Mouse (Mus musculus) limb, embryonic 14.5 days (tissue): ENCODE measurements around the gene Rflna. TPM values are rescaled to one million over a fixed set of nuclear protein-coding genes. Genes with fewer than 3 reads are reported as not detected.

Experiments used
- ATAC-seq: fragments of 200-750 bp; cut with Nextera tagmentation; 2 replicates; pipeline ENCODE4 v1.8.0; 2017; ENCODE audit warnings: low read depth, moderate number of reproducible peaks, moderate TSS enrichment; ENCODE audit not compliant: low FRiP score
- DNase-seq: peaks from one replicate; pipeline ENCODE4 v3.0.0-alpha.2; 2015; ENCODE audit warnings: low spot score
- H3K27ac ChIP-seq: fragments of 300-500 bp; sonication (generic); replicated peaks from 2 replicates; pipeline ENCODE4 v1.5.1; 2014; ENCODE audit warnings: low read depth, mild to moderate bottlenecking, low read length, moderate library complexity, mixed read lengths
- H3K27me3 ChIP-seq: fragments of 300-500 bp; sonication (generic); 2 replicates; pipeline ENCODE4 v1.6.1; 2014; ENCODE audit warnings: low read length, mixed read lengths; ENCODE audit not compliant: control insufficient read depth, insufficient read depth
- H3K36me3 ChIP-seq: fragments of 300-500 bp; sonication (generic); 2 replicates; pipeline ENCODE4 v1.6.1; 2014; ENCODE audit warnings: mild to moderate bottlenecking, low read length, moderate library complexity, mixed read lengths; ENCODE audit not compliant: control insufficient read depth, insufficient read depth
- H3K4me1 ChIP-seq: fragments of 300-500 bp; sonication (generic); 2 replicates; pipeline ENCODE4 v1.6.1; 2014; ENCODE audit warnings: antibody characterized with exemption, low read length, mixed read lengths; ENCODE audit not compliant: control insufficient read depth, insufficient read depth
- H3K4me2 ChIP-seq: fragments of 300-500 bp; sonication (generic); replicated peaks from 2 replicates; pipeline ENCODE4 v1.6.1; 2014; ENCODE audit warnings: low read depth, mild to moderate bottlenecking, low read length, moderate library complexity; ENCODE audit not compliant: severe bottlenecking
- H3K4me3 ChIP-seq: fragments of 300-500 bp; sonication (generic); replicated peaks from 2 replicates; pipeline ENCODE4 v1.5.1; 2014; ENCODE audit warnings: low read length
- H3K9ac ChIP-seq: fragments of 300-500 bp; sonication (generic); 2 replicates; pipeline ENCODE4 v1.6.1; 2014; ENCODE audit warnings: mild to moderate bottlenecking, low read depth, low read length, moderate library complexity; ENCODE audit not compliant: severe bottlenecking
- H3K9me3 ChIP-seq: fragments of 300-500 bp; sonication (generic); 2 replicates; pipeline ENCODE4 v1.6.1; 2016; ENCODE audit warnings: low read length; ENCODE audit not compliant: control insufficient read depth
- POLR2A ChIP-seq: fragments of 200-500 bp; IDR thresholded peaks from 2 replicates; pipeline ENCODE4 v1.8.0; 2012; ENCODE audit warnings: inconsistent platforms, mild to moderate bottlenecking, moderate library complexity, borderline replicate concordance; ENCODE audit not compliant: insufficient read depth, insufficient read length; ENCODE audit errors: extremely low read depth
- WGBS: fragments of 180-500 bp; shearing (Covaris S2); extraction: QIAGEN DNeasy Blood & Tissue Kit; methylation state at CpG from one replicate; pipeline ENCODE4 v1.1.7; 2014; 5-methylcytosine and 5-hydroxymethylcytosine counted together
- polyA plus RNA-seq, 2 experiments: library from polyadenylated mRNA; depleted of rRNA in 1 of 2; stranded (reverse) in 1 of 2; unstranded in 1 of 2; fragments of >200 nt; fragmentation: Nextera tagmentation in 1 of 2; extraction: Ambion mirVana in 1 of 2; gene quantifications; 2 replicates each; pipeline versions ENCODE4 v1.2.1 to v1.2.3; 2012 to 2014

Rflna gene
- polyA plus RNA-seq, 2 experiments, result 47.4 to 107 TPM

DNA sequence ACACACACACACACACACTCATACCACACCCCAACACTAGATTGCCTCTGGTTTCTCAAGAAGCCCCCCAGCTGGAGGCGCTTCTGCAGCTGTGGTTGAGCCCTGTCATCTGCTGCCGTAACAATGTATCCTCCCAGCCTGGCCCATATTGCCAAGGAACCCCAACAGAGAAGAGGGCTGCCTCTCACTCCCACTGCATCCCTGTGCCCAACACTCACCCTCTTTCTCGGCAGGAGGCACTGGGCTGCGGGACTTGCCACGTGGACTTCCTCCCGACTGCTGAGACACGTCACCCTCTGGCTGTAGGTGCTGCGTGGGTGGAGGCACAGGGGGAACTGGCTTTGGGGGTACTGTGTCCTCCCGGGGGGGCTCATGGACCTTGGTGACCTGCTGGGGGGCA is 38.6 kb downstream of the Rflna start:
- Histone ChIP-seq H3K9ac (no peak overlapping the region), H3K9me3 (no peaks in the 10 kb centered on the region), H3K27ac (no peak overlapping the region), H3K36me3 (peaks cover 99% of the 10 kb centered on the region), H3K4me3 (no peak overlapping the region), H3K27me3 (no peaks in the 10 kb centered on the region), H3K4me1 (no peaks in the 10 kb centered on the region), H3K4me2 (no peak overlapping the region)
- WGBS, result 87% methylated on average over 9 of the region's 9 CpGs
- ATAC-seq (no peak), DNase-seq (no peak)
- TF ChIP-seq POLR2A, result no peak

DNA sequence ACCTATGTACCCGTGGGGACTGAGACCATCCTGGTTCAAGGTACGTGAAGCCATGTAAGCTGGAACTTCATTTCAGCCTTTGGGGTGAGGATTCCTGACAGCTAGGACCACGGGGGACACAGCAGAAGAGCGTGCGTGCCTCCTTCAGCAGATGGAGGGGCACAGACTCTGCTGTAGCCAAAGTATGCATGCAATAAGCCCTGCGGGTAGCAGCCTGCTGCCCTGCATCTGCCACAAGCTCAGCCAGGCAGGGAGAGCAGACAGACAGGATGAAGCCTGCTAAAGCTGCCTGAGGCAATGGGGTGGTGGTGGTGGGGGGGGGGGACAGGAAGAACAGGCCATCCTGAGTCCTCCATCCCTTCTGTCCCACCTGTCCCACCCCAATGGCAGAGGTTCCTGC is 40.4 kb downstream of the Rflna start:
- H3K4me2 ChIP-seq, result no peak overlapping the region
- WGBS, result 83% methylated on average over 6 of the region's 6 CpGs
- H3K36me3 ChIP-seq, result peaks cover 99% of the 10 kb centered on the region
- H3K4me3 ChIP-seq, result no peak overlapping the region
- no peak overlapping the region for H3K27ac ChIP-seq
- DNase-seq (no peak), ATAC-seq (no peak)
- H3K9ac ChIP-seq, result no peak overlapping the region
- H3K4me1 ChIP-seq, result no peaks in the 10 kb centered on the region
- H3K27me3 ChIP-seq, result no peaks in the 10 kb centered on the region
- H3K9me3 ChIP-seq, result no peaks in the 10 kb centered on the region
- no peak for TF ChIP-seq POLR2A

DNA sequence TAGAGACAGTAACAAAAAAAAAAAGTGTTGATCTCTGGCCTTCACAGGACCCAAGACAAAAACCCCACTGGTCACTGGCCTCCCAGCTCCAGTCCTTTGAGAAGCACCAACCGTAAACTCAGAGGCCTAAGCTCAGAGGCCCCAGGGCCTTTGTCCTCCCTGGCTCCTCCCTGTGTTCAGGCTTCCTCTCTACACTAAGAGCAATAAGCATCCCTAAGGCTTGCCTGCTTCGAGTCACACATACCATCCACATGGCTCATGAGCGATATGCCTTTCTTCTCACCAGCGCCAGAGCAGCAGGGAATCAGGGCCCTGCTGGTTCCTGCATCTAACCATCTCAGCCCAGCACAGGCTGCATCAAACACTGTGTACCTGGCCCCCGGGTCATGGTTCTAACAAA is 42.2 kb downstream of the Rflna start:
- 66% methylated on average over 5 of the region's 5 CpGs for WGBS
- Histone ChIP-seq H3K27ac (no peak overlapping the region), H3K9ac (no peak overlapping the region), H3K27me3 (no peaks in the 10 kb centered on the region), H3K4me1 (no peaks in the 10 kb centered on the region), H3K9me3 (no peaks in the 10 kb centered on the region), H3K36me3 (peaks cover 100% of the 10 kb centered on the region), H3K4me3 (no peak overlapping the region), H3K4me2 (no peak overlapping the region)
- DNase-seq (no peak), ATAC-seq (no peak)
- TF ChIP-seq POLR2A, result no peak

DNA sequence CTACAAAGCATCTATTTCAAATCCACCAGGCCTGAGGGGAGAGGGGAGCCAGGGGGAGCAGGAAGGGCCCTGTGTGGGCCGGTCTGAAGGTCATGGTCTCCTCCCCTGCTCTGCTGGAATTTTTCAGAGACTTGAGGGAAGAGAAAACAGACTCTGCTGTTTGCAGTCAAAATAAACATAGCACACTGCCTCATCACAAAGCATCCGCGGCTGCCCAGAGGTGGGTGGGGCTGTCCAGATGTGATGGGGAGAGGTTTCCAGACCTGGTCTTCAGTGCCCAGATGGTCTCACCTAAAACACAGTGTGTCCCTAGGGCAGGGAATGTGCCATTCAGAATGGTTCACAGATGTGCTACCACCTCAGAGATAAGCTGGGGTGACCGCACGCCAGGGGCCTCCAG is 43.4 kb downstream of the Rflna start:
- WGBS, result 75% methylated on average over 5 of the region's 5 CpGs
- H3K4me2 ChIP-seq, result no peak overlapping the region
- ATAC-seq (no peak), DNase-seq (no peak)
- H3K4me1 ChIP-seq, result no peaks in the 10 kb centered on the region
- H3K27me3 ChIP-seq, result no peaks in the 10 kb centered on the region
- no peak overlapping the region for H3K9ac ChIP-seq
- H3K27ac ChIP-seq, result no peak overlapping the region
- peaks cover 100% of the 10 kb centered on the region for H3K36me3 ChIP-seq
- no peak overlapping the region for H3K4me3 ChIP-seq
- no peak for TF ChIP-seq POLR2A
- no peaks in the 10 kb centered on the region for H3K9me3 ChIP-seq

DNA sequence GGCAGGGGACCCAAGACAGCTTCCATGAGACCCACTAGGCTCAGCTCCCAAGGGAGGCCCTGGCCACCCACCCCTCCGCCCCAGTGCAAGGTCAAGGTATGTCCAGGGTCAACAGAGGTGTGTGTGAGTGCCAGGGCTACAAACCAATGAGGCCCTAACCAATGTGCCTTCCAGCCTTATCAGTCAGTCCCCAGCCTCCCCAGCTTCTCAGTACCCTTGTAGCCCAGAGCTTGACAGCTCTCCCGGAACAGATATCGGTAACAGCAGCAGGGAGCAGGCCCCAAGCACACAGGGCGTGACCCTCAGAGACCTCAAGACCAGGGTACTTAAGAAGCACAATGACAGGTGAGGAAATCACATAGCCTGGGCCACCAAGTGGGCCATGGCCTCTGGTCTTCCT is 46.5 kb downstream of the Rflna start:
- ATAC-seq, result no peak

DNA sequence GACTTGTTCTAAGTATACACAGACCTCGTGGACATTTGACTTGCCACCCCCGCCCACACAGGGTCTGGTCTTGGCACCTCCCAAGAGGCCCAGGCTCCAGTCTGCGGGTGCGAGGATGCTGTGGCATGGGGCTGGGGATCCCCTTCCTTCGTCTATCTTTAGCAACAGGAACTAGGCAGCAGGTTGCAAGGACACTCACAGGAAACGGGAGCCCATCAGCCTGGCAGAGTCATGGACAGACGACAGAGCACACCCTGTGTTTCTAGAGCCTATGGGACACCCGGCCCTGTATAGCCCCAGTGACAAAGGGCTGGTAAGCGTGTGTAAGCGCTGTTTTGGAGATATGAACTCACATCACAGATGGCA is 49.2 kb downstream of the Rflna start:
- Histone ChIP-seq H3K9ac (no peak overlapping the region), H3K36me3 (peaks cover 83% of the 10 kb centered on the region)
- no peak for TF ChIP-seq POLR2A

More for the DNA sequence above, 46.5 kb downstream of the Rflna start:
- no peaks in the 10 kb centered on the region for H3K4me1 ChIP-seq
- no peaks in the 10 kb centered on the region for H3K9me3 ChIP-seq
- H3K9ac ChIP-seq, result no peak overlapping the region
- no peak overlapping the region for H3K4me3 ChIP-seq
- H3K27me3 ChIP-seq, result no peaks in the 10 kb centered on the region
- peaks cover 96% of the 10 kb centered on the region for H3K36me3 ChIP-seq
- H3K27ac ChIP-seq, result no peak overlapping the region
- TF ChIP-seq POLR2A, result no peak
- WGBS, result 95% methylated on average over 4 of the region's 4 CpGs
- no peak overlapping the region for H3K4me2 ChIP-seq
- DNase-seq, result no peak

More for the DNA sequence above, 49.2 kb downstream of the Rflna start:
- no peak for ATAC-seq
- Histone ChIP-seq H3K9me3 (no peaks in the 10 kb centered on the region), H3K4me2 (no peak overlapping the region), H3K27ac (no peak overlapping the region), H3K27me3 (no peaks in the 10 kb centered on the region), H3K4me1 (peaks cover 16% of the 10 kb centered on the region), H3K4me3 (no peak overlapping the region)
- WGBS, result 77% methylated on average over 10 of the region's 10 CpGs
- no peak for DNase-seq
